Mouse (Mus musculus): ENCODE results near the gene Srsf3.

Srsf3 gene

GRCm38 (mm10) chr17:29067847-29068246, 35.4 kb downstream of the Srsf3 start:
- no peak for DNase-seq

GRCm38 (mm10) chr17:29069063-29069462, 36.6 kb downstream of the Srsf3 start:
- no peak for DNase-seq

GRCm38 (mm10) chr17:29071820-29072219, 39.4 kb downstream of the Srsf3 start:
- DNase-seq, result no peak

- no peak for DNase-seq
These were observed 40.4 kb downstream of the Srsf3 start for GRCm38 (mm10) chr17:29072701-29073307.

- no peak for DNase-seq
These were observed 40.9 kb downstream of the Srsf3 start for GRCm38 (mm10) chr17:29073313-29073712.

- DNase-seq, result no peak
These were observed 41.7 kb downstream of the Srsf3 start for GRCm38 (mm10) chr17:29074085-29074484.

GRCm38 (mm10) chr17:29076235-29076634, 43.8 kb downstream of the Srsf3 start:
- DNase-seq, result no peak

- peak; percentile 65 for DNase-seq
These were observed 45.5 kb downstream of the Srsf3 start for GRCm38 (mm10) chr17:29077786-29078509.

GRCm38 (mm10) chr17:29078519-29079383, 46.3 kb downstream of the Srsf3 start:
- peak; percentile 44 for DNase-seq

- DNase-seq, result no peak
These were observed 48.6 kb downstream of the Srsf3 start for GRCm38 (mm10) chr17:29080758-29081617.

- no peak for DNase-seq
These were observed 49.4 kb downstream of the Srsf3 start for GRCm38 (mm10) chr17:29081618-29082381.

GRCm38 (mm10) chr17:29083586-29083985, 51.2 kb downstream of the Srsf3 start:
- DNase-seq, result no peak

- no peak for DNase-seq
These were observed 52.2 kb downstream of the Srsf3 start for GRCm38 (mm10) chr17:29084656-29085055.

GRCm38 (mm10) chr17:29085266-29085665, 52.8 kb downstream of the Srsf3 start:
- DNase-seq, result no peak

GRCm38 (mm10) chr17:29086916-29087315, 54.5 kb downstream of the Srsf3 start:
- no peak for DNase-seq

GRCm38 (mm10) chr17:29090776-29091175, 58.3 kb downstream of the Srsf3 start, which contains the start of gene Cdkn1a:
TSS of gene Cdkn1a (plus strand) at chr17:29090976.
- DNase-seq, result no peak

GRCm38 (mm10) chr17:29091348-29091944, 59.0 kb downstream of the Srsf3 start:
- DNase-seq, result no peak

GRCm38 (mm10) chr17:29092497-29092896, 60.1 kb downstream of the Srsf3 start:
- DNase-seq, result no peak
